Mouse (Mus musculus): ENCODE data around the gene Tk2. TPM values are rescaled to one million over a fixed set of nuclear protein-coding genes. Genes with fewer than 3 reads are reported as not detected.

The Tk2 gene
- total RNA-seq (2023) = 10 to 100 TPM; 48.1 to 49.8 TPM

GRCm38 (mm10) chr8:104248276-104248675 lies at the start of gene Tk2:
TSS of gene Tk2 (minus strand) at chr8:104248558.

DNA sequence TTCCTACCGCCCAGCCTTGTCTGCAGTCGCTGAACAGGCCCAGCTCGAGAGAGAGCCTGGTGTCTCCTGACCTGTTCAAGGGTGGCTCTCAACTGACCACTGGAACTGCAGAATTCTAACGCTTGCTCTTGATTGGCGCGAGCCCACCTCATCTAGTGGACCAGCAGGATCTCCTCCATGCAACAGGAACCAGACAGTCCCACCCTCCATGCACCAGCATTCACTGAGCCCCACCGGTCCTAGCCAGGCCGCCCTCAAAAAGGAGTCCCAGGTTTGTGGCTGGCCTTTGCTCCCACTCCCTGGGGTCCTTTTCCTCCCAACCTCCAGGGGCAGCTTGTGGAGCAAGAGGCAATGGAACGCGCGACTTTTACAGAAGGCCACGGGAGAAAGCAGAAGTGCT lies 44.7 kb upstream of the Tk2 start, which contains the start of gene Cmtm2a:
TSS of gene Cmtm2a (minus strand) at position 101 of the 400 bp plus-strand sequence.

GRCm38 (mm10) chr8:104250439-104251367 lies 2.3 kb upstream of the Tk2 start, which contains the start of gene Cklf:
TSS of gene Cklf (plus strand) at chr8:104250861.

Other genes with a start within 250 kb of the Tk2 start
- gene Cdh5, start 146.9 kb downstream of the Tk2 start, total RNA-seq (2023) = 1 to 10 TPM in 1 of 2 experiments, under 1 TPM in 1; 0.67 to 2.9 TPM
- gene Bean1, start 78.1 kb downstream of the Tk2 start, total RNA-seq (2023) = not detected
- 10 to 100 TPM; 52.5 to 57.1 TPM for gene Cklf, start 2.3 kb upstream of the Tk2 start, total RNA-seq (2023)
- gene Cmtm2a, start 44.6 kb upstream of the Tk2 start, total RNA-seq (2023) = not detected
- gene Gm45711, start 61.5 kb upstream of the Tk2 start, total RNA-seq (2023) = not detected
- gene Cmtm1, start 61.6 kb upstream of the Tk2 start, total RNA-seq (2023) = not detected
- not detected for gene Gm11020, start 73.0 kb upstream of the Tk2 start, total RNA-seq (2023)
- gene Cmtm2b, start 73.7 kb upstream of the Tk2 start, total RNA-seq (2023) = not detected
- gene Cmtm3, start 90.9 kb upstream of the Tk2 start, total RNA-seq (2023) = 100 to 1,000 TPM; 150 to 162 TPM
- 1 to 10 TPM; 3.4 to 3.6 TPM for gene Cmtm4, start 147.2 kb upstream of the Tk2 start, total RNA-seq (2023)
- gene Dync1li2, start 194.5 kb upstream of the Tk2 start, total RNA-seq (2023) = 10 to 100 TPM; 62.9 to 78.2 TPM